Mouse (Mus musculus) lung, postnatal 0 days (tissue): ENCODE results near the gene Osgin1.

Source experiments
- CTCF ChIP-seq: IDR thresholded peaks from 2 replicates; pipeline ENCODE4 v1.5.1; 2016; ENCODE audit warnings: antibody characterized with exemption, mild to moderate bottlenecking
- EP300 ChIP-seq: IDR thresholded peaks from 2 replicates; pipeline ENCODE4 v1.6.1; 2016; ENCODE audit warnings: antibody characterized with exemption, mild to moderate bottlenecking, control low read depth

DNA sequence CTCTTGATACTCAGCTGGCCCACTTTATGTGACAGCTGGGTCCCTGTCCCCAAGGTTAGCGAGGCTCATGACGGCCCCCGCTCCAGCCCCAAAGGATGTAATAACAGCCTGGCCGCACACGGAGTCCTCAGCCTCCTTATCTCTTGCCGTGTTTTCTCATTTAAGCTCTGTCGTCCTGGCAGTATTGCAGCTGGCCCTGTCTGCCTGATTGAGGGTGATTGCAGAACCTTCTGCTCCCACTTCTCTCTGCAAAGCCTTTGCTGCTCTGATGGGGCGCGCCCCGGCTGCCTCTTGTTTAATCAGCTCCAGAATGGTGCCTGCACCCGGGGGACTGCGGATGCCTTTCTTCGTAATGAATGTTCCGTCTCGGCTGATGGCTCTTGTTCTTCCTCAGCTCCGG is 25.8 kb downstream of the Osgin1 start:
- no peak for TF ChIP-seq EP300
- TF ChIP-seq CTCF: no peak
